ENCODE assay signal across 8 mouse cellular contexts in the genomic region with DNA sequence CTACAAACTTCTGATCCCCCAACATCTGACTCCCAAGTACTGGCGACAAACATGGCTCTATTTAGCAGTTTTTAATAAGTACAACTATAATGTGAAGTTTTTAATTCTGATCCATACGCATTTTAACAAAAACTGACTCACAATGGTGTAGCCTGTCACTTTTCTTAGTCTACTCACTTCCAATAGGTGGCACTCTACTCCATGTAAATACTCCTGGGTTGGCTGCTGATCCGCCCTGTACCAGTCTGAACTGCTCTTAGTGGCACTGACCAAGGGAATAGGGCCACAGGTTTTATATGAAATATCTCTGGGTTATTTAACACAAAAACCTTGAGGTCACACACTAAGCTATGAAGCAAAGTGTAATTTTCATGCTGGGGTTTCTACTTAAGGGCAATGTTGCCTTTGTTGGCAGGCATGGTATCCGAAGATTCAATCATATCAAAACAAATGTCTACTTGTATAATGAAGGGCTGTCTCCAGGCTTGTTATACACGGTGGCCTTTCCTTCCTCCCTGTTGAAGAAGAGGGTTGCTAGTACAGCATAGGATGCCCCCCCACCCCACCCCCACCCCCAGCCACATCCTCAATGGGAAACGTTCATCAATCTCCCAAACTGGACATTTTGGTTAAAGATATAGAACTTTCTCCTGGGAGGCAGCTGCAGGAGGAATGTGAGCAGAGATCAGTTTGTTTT.
A peak's percentile ranks its signal among the peaks of the same experiment; 100 is the strongest.
DNase-seq lines count a peak whose midpoint lies in the region; ATAC-seq and TF ChIP-seq lines count a peak whose summit lies in the region.

No protein-coding gene starts in this region.

- H3K4me2 ChIP-seq in intestine, postnatal 0 days (replicated peaks; ENCODE audit: low read depth), result no peak overlapping the region

- DNase-seq in right cerebral cortex, adult 18-20 months, result peak; percentile 8
- no peak for DNase-seq in right cerebral cortex, postnatal 4 days
- peak; percentile 51 for DNase-seq in ZHBTc4 (ENCODE audit: low read depth, low spot score)
- peak; percentile 27 to 60 for DNase-seq in lung, adult 18-20 months
- no peak for DNase-seq in frontal cortex, postnatal 25 days (ENCODE audit: low spot score in 2 of 2)

- H3K9me3 ChIP-seq in intestine, postnatal 0 days (ENCODE audit: control insufficient read depth), result no peaks in the 10 kb centered on the region

- no peak overlapping the region for H3K27ac ChIP-seq in intestine, postnatal 0 days (ENCODE audit: low read depth, low read length)

- peak; percentile 98 for ATAC-seq in granulocyte monocyte progenitor cell, adult 5-6 weeks (replicated peaks; ENCODE audit: poor library complexity, severe bottlenecking)
- peak; percentile 75 for ATAC-seq in intestine, postnatal 0 days
- ATAC-seq in neutrophil, adult 5-6 weeks (ENCODE audit: extremely low read depth, insufficient number of reproducible peaks, low FRiP score, poor library complexity, severe bottlenecking), result peak; percentile 87; the same call in 1 of the 2 replicates

- H3K4me3 ChIP-seq in intestine, postnatal 0 days (ENCODE audit: low read depth, low read length), result no peak overlapping the region

- H3K9ac ChIP-seq in intestine, postnatal 0 days (ENCODE audit: low read depth, low read length), result no peak overlapping the region

- 56% methylated on average over 6 of the region's 6 CpGs for WGBS in intestine, postnatal 0 days

- H3K4me1 ChIP-seq in intestine, postnatal 0 days (replicated peaks; ENCODE audit: control insufficient read depth, insufficient read depth, low read length), result no peaks in the 10 kb centered on the region

- H3K36me3 ChIP-seq in intestine, postnatal 0 days (ENCODE audit: control insufficient read depth, insufficient read depth), result peaks cover 9% of the 10 kb centered on the region

- peak; percentile 80 for TF ChIP-seq CTCF in intestine, postnatal 0 days (IDR thresholded peaks at IDR 0.05; ENCODE audit: low read depth)

- no peaks in the 10 kb centered on the region for H3K27me3 ChIP-seq in intestine, postnatal 0 days (replicated peaks; ENCODE audit: control insufficient read depth, insufficient read depth, low read length)

Comparison
In these comparisons a context has a peak if more than half of its experiments do, and no peak if none do; other contexts are left out.
1. DNase-seq: peak in right cerebral cortex, adult 18-20 months (single experiment), ZHBTc4 (single experiment) and lung, adult 18-20 months (2 of 2); none in right cerebral cortex, postnatal 4 days (single experiment) and frontal cortex, postnatal 25 days (0 of 2).
2. Peak in every context shown above with its lines, with median percentiles within 50 percentile points of each other: ATAC-seq.